Mouse (Mus musculus) gastrocnemius, postnatal 14 days (tissue): ENCODE measurements around the gene Prickle2. TPM values are rescaled to one million over a fixed set of nuclear protein-coding genes. Genes with fewer than 3 reads are reported as not detected.

ENCODE experiments used
- DNase-seq: peaks from one replicate; pipeline ENCODE4 v3.0.0; 2021; ENCODE audit warnings: mixed read lengths
- intact Hi-C: fragments of 180-260 bp; cut with DNase I; formaldehyde crosslinking; loops from one replicate; pipeline ENCODE4 v1.15.1; 2025; ENCODE audit warnings: low total_unique reads
- total RNA-seq, 2 experiments: library from RNA; stranded (reverse); gene quantifications; 2 replicates each; pipeline ENCODE4 v1.2.3; 2021

Gene Prickle2
- total RNA-seq, 2 experiments from 2014 or later = 4.0 to 4.3 TPM

DNA sequence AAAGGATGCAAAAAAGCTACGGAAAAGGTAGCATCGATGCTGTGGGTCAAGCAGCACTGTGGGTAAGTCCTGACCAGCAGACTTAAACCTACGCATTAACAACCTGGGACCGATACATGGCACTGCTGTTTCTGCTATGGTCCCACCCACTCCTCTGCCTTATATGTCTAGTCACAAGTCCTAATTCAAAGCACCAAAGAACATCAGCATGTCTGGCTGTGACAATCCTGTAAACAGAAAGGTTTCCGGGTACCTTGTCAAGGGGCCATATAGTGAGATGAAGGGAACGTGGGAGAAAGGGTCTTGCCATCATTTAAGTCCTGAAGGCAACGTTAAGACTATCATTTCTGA is 290.6 kb downstream of the Prickle2 start:
- intact Hi-C loops = no loop called here
- DNase-seq = no peak

DNA sequence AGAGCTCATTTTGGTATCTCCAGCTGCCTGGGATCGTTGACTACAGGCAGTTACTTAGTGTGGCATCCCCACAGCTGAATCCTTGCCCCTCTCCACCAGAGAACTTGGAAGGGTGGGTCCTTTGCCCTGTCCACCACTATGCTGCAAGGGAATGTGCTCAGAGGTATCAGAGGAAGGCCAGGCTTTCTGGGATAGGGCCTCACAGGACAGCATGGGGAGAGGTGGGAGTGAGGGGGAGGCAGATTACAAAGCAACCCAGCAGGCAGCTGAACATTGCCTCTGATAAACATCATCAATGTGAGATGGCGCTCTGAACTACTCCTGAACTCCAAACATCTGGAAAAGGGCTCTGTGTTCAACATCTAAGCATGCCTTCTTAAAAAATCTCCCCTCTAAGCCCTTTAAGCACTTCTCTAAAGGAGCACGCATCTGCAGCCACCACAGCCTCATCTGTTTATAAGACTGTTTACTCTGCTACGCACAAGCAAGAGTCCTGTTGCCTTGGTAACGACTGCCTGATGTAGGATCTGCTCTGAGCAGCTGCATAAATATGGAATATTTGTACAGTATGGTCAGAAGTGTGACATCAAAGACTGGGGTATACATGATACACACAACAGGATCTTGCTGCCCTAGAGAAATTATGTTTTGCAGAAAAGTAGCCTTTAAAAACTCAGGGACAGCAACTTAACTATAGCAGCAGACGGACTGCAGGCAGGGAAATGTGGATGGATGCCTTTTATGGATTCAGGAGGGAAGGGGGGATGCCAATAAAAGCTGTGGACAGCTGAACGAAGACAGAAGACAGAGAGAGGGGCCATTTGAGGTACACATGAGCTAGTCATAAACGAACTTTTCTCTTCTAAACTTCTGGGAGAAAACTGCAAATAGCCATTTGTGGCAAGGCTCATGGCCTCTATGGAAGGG is 291.2 kb downstream of the Prickle2 start:
- DNase-seq = no peak
- intact Hi-C loops = no loop called here

DNA sequence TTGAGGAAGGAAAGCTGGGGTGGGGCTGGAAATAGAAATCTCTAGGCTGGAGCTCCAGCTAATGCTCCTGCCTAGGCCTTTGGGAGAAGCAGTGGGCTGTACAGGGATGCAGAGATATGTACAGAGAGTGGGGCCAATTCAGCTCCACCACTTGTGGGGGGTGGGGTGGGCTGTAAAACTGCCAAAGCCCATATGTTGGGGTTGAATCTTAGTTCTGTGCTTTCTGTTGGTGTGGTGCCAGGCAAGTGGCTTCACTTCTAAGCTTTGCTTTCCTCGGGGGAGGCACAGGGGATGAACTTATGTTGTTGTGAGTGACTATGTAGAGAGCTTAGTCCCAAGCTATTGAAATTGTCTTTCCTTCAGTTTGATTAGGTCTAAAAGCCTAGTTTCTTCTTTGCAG is 292.0 kb downstream of the Prickle2 start:
- no peak for DNase-seq
- intact Hi-C loops = no loop called here

DNA sequence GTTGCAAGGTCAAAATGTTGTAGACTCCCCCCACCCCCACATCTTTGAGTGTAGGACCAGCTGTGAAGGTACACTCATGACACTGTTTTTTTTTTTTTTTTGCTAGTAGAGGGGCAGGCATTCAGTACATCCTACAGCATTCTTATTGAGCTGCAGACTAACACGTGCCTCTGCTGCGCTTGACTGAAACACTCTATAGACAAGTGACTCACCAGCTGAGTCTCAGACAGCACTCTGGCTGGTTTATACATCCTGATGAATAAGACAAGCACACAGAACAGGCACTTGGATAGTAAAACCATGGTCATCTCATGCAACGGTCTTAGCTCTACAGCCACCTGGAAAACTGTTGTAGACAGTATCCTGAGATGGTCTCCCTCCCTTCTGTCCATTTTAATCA is 296.2 kb downstream of the Prickle2 start:
- DNase-seq = no peak
- intact Hi-C loops = no loop called here

DNA sequence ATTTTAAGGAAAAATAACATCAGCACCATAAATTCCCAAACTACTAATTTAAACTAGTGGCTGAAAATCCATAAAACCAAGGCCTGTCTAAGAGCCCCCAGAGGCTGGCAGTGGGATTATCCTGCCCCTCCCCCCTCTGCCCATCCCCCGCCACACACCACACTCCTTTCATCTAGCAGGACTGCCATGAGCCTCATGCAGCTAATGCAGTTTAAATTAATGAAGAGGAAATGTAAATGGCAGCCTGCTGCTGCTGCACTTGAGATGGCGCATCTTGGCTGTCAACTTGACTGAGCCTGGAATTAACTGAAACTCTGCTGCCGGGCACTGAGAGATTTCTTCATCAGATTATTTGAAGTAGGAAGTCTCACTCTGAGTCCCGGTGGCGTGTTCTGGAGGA is 298.7 kb downstream of the Prickle2 start:
- intact Hi-C loops = no loop called here
- DNase-seq = no peak

DNA sequence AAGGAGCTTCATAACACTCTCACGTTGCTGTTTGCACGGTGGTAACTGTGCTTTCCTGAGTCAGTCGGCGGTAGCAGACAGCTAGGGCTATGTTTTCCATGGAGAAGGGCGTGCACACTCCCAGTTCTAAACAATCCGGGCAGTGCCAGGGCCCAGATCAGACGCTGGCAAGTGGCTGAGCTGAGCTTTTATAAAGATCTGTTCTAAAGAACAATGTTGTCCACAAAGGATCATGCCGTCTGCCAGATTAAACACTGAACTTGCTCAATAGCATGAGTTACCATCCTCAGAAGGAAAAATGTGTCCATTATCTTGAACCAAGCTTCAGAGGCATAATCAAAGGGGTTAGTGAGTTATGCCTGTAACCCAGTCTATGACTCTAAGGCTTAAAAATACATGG is 300.4 kb downstream of the Prickle2 start:
- no peak for DNase-seq
- intact Hi-C loops = no loop called here

DNA sequence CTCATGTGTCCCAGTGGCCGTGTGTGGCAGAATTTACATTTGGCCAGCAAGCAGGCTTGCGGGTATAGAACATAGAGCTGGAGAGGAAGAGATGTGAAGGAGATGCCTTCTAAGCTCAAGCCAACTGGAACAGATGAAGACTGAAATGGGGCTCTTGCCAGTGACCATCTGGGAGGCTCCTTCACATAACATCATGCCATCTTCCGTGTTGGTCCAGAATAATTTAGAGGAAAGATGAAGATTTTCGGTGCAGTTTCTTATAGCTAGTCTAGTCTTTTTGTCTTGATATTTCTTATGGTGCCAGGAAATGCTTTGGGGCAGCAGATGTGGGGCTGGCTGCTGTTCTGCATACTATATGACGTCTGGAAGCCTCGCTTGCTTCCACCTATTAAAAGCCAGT is 308.1 kb downstream of the Prickle2 start:
- intact Hi-C loops = no loop called here
- DNase-seq = no peak

DNA sequence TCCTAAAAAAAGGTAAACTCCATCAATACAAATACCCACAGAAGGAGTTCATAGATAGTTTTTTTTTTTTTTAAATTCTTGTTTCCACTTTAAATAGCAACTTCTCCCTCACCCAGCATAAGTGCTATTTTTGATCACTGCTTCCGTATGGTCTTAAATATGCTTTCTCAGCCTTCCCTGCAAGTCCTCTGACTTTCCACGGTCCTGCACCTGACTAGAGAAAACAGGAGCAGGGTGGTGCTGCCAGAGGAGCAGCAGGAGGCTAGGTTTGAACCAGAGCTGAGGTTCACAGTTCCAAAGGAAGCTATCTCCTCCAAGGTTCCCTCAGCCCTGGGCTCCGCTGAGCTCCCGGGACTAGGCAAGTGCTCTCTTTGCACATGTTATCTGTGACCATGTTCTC is 310.4 kb downstream of the Prickle2 start:
- no peak for DNase-seq

DNA sequence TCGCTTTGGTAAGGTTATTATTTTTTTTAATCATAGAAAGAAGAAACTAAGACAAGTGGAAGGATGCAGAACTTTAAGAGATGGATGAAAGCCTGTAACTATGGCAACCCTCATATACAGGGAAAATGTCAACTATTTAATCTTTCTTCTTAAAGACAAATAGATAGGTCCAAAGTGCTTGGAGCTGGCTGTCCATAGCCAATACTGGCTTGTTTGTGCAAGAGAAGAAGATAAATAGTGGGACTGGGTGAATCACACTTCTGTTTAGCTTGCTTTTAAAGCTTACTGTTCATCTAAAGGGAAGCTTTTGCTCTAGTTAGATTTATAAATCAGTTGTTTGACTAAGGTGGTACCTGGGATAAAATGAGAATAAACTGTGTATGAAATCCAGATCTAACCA is 310.8 kb downstream of the Prickle2 start:
- intact Hi-C loops = no loop called here

More for the DNA sequence above, 310.4 kb downstream of the Prickle2 start:
- intact Hi-C loops = no loop called here

DNA sequence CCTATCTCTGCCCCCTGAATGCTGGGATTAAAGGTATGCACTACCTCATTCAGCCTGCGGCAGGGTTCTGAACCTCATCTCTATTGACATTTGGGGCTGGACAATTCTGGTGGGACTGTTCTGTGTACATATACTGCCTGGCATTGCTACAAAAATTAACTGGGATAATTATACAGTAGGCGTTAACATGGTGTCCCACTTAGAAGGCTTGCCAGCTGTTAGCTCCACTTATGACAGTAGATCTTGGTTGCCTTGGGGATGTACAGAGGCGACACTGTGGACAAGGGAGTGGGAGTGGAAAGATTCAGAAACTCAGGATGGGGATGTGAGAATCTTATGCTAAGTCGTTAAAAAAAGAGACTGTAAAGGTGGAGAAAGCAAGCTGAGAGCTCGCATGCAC is 311.3 kb downstream of the Prickle2 start:
- intact Hi-C loops = no loop called here
- no peak for DNase-seq

More for the DNA sequence above, 310.8 kb downstream of the Prickle2 start:
- DNase-seq = no peak

DNA sequence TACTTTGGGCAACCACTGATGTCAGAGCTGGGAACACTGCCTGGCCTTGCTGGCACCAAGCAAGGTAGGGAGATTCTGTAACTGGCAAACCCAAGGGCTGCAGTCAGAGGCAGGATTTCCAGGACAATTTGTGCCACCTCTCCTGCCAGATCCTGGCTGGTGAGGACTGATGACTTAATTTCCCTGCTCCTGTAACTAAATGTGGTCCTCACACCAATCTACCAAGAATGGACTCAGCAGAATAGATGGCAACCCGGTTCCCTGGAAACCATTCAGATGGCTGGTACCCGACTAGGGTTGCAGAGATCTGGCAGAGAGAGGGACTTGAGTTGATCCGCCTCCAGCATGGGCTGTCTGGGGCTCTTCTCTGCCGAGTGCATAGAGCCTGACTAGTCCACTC is 315.6 kb downstream of the Prickle2 start:
- peak; percentile 61 for DNase-seq
- intact Hi-C loops = no loop called here

DNA sequence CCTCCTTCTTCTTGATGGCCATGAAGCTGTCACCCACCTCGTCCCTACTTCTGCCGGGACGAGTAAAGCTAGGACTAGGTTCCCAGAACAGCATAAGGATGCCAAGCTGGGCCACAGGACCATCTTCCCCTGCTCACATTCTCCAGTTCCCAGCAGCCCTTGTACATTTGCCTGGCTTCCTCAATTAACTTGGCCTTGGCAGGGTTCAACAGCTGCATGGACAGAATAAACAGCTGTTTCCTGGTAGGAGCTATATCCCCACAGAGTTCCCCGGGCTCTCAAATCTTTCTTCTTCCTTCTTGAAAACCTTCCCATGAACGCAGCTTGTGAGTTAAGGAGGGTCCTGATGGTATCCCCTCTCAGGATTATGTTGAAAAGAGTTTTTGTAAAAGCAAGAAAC is 317.3 kb downstream of the Prickle2 start:
- peak; percentile 14 for DNase-seq

DNA sequence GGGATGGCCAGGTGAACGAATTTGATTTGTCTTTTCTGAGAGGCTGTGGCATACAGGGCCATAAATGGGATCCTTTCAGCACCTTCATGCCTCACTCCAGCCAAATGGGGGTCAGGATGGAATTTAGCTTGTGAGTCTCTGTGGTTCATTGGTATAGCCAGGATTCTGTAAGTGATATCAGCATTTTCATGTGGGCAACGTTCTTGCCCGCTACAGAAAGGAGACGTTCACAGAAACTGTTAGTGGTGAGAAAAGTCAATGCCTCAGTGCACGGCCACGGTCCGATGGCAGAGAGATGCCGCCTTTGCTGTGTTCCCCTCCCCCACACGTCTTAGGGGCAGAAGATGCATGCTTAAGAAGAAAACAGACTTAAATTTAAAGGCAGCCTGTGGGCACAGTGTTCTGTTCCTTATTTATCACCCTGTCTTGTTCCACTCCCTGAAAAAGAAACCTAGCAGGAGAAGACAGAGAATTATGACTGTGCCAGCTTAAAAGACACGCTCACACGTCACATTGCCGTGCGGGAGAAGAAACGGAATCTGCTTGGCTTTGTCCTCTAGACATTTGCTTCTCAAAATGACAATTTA is 322.7 kb downstream of the Prickle2 start:
- DNase-seq = no peak
- intact Hi-C loops = no loop called here

More for the DNA sequence above, 317.3 kb downstream of the Prickle2 start:
- intact Hi-C loops = no loop called here

DNA sequence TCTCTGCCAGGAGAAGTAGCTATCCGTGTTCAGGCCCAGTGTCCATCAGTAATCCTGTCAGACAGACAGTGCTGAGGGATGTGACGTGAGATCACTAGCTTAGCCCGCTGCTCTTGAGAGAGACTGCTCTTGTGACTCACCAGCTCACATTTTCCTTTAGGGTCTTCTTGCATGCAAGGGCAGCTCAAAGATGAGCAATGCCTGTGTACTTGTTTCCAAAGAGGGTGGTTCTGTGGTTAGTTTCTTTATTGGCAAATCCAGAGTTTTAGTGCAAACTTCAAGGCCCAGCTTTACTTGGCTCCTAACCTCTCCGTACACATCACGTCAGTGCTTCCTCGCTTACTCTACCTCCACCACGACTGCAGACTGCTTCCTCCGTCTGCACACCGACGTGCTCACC is 324.9 kb downstream of the Prickle2 start:
- intact Hi-C loops = no loop called here
- no peak for DNase-seq

DNA sequence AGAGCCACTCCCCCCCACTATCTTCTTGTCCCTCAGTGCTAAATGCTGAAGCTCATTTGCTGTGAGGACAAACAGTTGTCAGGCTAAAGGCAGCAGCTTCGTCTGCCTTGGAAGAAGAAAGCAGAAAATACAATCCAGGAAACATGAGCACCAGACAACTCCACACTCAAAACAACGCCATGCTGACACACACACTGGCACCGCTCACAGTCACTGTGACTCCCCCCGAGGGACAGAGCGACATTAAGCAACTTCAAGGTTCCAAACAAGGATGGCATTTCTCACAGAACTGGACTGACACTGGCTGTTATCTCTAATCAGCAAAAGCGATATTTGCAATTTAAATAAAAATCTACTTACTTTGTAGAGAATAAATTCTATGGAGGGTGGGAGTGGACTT is 331.1 kb downstream of the Prickle2 start:
- intact Hi-C loops = no loop called here
- DNase-seq = no peak

DNA sequence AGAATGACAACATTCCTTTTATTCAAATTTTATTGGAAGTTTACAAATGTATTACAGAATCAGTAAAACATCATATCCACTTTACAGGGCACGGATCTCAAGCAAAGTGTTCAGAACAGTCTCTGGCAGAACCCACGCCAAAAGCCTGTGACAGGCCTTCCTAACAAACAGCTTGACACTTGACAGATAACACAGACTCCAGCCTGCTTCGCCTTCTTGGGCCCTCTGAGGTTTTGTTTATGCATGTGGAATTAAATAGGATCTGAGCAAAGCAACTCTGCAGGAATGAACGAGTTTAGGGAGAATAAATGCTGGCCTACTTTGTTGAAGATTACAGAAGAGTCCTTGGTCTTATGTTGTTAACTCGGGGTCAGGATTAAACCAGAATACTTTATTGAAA is 335.1 kb downstream of the Prickle2 start:
- DNase-seq = no peak
- intact Hi-C loops = no loop called here

DNA sequence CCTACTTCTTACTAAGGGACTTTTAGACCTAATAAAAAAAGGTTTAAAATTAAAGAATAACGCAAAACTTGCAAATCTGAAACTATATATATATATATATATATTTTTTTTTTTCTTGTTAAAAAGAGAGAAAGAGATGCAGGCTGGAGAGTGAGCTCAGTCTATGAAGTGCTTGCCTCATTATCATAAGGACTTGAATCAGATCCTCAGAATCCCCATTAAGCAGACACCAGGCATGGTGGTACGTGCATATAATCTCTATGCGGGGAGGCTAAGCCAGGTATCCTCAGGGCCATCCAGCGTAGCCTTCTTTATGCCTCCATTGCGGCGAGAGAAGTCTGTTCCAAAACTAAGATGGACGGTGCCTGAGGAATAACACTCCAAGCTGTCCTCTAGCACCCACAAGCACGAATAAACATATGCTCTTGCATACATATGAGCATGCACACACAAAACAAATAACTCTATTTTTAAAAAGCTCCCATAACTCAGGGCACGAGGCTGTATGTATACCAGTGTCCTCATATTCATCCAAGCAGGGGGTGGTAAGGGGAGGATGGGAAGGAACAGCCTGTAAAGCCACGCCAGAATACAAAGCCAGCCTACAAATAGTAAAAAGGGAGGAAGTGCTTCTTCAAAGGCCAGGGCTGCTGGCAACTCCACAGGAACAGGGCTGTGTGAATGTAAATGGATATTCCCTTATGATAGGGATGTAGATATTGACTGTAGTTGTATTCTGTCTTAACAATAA is 358.5 kb downstream of the Prickle2 start:
- no peak for DNase-seq
- intact Hi-C loops = no loop called here

DNA sequence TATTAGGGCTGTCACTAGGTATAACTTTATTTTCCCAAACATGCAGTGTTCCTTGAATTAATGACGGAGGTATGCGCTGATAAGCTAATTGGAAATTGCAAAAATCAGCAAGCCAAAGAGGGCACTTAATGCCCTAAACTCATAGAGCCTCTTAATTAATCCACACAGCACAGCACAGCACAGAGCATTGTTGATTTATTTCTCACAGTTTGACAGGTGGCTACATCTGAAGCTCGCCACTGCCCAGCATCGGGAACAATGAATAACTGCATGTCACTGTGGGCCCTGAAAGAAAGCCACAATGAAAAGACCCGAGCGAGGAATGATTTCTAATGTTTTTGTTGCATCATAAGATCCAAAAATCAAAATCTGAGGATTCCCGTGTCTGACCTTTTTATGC is 359.2 kb downstream of the Prickle2 start:
- intact Hi-C loops = no loop called here
- no peak for DNase-seq

DNA sequence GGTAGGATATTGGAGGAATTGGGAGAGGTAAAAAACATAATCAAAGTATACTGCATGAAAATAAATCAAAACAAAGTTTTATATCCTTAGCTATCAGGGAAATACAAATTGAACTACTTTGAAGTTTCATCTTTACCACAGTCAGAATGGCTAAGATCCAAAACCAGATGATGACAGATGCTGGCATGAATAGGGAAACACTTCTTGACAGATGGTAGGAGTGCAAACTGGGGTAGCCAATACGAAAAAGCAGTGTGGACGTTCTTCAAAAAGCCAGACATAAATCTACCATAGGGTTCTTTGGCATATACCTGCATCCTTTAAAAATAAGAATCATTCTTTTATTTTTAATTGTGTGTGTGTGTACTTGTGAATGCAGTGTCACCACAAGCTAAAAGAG is 360.8 kb downstream of the Prickle2 start:
- no peak for DNase-seq
- intact Hi-C loops = no loop called here

DNA sequence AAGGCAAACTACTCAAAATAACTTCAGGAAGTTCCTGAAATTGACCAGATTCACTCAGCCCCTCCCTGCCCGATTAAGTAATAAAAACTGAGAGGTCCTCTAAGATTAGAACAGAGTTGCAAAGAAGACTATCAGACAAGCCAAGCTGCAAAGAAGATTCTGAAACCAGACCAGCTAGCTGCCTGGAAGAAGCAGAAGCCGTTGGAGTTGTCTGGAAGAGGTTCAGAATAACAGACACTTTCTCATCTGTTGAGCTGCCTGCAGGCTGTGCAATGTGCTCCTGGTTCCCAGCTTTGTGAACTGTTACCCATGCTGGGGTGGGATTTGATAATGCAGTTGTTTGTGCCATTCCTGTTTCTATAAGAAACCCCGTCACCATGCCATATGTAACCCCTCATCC is 361.4 kb downstream of the Prickle2 start:
- intact Hi-C loops = no loop called here
- DNase-seq = no peak
